Mouse (Mus musculus): ENCODE results near the gene Tmem220.

- no peak for TF ChIP-seq CTCF (conservative IDR thresholded peaks at IDR 0.05 in 1 of 2, IDR thresholded peaks at IDR 0.05 in 1 of 2; ENCODE audit: low read depth in 2 of 2, low read length in 2 of 2)
- no peak for TF ChIP-seq NRF1 (IDR thresholded peaks at IDR 0.05; ENCODE audit: low read depth, low read length)
- no peak for TF ChIP-seq JUND (conservative IDR thresholded peaks at IDR 0.05; ENCODE audit: low read depth, low read length)
Observed at GRCm38 (mm10) chr11:67023802-67024340, 1.1 kb upstream of the Tmem220 start.

Measured in CH12.LX (cell line).